ENCODE assay signal across 7 mouse cellular contexts in the genomic region with DNA sequence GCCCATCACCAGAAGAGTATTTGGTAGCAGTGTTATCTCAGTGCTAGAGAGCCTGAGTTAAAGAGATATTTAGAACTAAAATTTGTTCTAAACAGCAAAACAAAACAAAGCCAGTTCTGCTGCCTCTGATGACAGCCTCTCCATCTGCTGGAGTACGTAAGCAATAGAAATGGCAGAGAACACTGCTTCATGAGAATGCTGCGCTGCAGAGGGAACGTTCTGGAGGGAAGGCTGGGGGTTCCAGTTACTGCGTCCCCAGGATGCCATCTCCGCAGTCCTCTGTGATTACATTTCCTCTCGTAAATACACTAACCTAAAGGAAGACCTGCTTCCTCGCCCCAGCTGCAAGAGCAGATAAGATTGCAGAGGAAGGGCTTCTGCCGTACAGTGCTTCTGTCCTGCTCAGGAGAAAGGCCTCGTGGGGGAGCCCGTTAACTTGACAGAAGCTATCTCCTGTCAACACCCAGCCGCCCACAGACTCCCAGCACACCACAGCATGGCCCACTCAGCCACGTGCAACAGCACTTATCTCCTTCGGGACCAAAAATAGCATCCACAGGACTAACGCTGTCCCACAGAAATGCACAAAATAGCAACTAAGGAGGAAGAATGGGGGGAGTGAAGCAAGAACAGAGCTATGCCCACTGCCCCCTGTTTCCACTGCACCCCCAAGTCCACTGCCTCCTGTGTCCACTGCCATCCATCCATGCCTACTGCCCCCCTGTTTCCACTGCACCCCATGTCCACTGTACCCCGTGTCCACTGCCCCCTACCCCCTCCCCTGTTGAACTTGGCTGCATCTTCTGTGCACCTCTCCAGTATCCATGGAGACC. TPM values are rescaled to one million over a fixed set of nuclear protein-coding genes. Genes with fewer than 3 reads are reported as not detected.
DNase-seq lines count a peak whose midpoint lies in the region; ATAC-seq lines count a peak whose summit lies in the region.

No protein-coding gene starts in this region.

- peak; percentile 81 for ATAC-seq in common myeloid progenitor, adult 5-6 weeks (replicated peaks; ENCODE audit: low read depth, poor library complexity, severe bottlenecking)
- peak; percentile 86 for ATAC-seq in liver, embryonic 15.5 days (ENCODE audit: insufficient read depth)

- H3K4me2 ChIP-seq in liver, embryonic 15.5 days = peak overlapping the region; percentile 23; the same call in 1 of the 2 replicates

- H3K9me3 ChIP-seq in liver, embryonic 15.5 days (replicated peaks) = no peaks in the 10 kb centered on the region

- peaks cover 81% of the 10 kb centered on the region for H3K36me3 ChIP-seq in liver, embryonic 15.5 days (replicated peaks)

- 8% methylated on average over 15 of the region's 15 CpGs for WGBS in liver, embryonic 15.5 days (ENCODE audit: insufficient replicate concordance)

- H3K4me1 ChIP-seq in liver, embryonic 15.5 days (replicated peaks) = peaks cover 22% of the 10 kb centered on the region

- H3K4me3 ChIP-seq in liver, embryonic 15.5 days (replicated peaks) = no peak overlapping the region

- no peak overlapping the region for H3K27ac ChIP-seq in liver, embryonic 15.5 days (replicated peaks)

- H3K27me3 ChIP-seq in liver, embryonic 15.5 days = no peaks in the 10 kb centered on the region

- peak; percentile 23 for DNase-seq in MN1 (ENCODE audit: low spot score)
- DNase-seq in heart, postnatal 4 days = peak; percentile 72
- DNase-seq in thymus, postnatal 36 days = peak; percentile 74 to 84
- DNase-seq in retina, postnatal 1 day = no peak
- no peak for DNase-seq in urinary bladder, postnatal 14 days (ENCODE audit: low spot score)

- H3K9ac ChIP-seq in liver, embryonic 15.5 days = no peak overlapping the region

RNA-seq across cellular contexts. Expression of a gene that starts 28.3 kb away (rescaled TPM):
- total RNA-seq in common myeloid progenitor, adult 5-6 weeks (2017) = not detected in 2 replicates
- total RNA-seq in heart, postnatal 4 days (2021) = not detected
- 0.10 TPM in 1 of 2 replicates, not detected in the other for polyA plus RNA-seq in liver, embryonic 15.5 days (2015; fragmentation: Nextera tagmentation; extraction: Ambion mirVana)

RNA-seq across cellular contexts. Expression of a gene that starts 33.2 kb away (rescaled TPM):
- 26.2 and 30.1 TPM in 2 replicates for total RNA-seq in common myeloid progenitor, adult 5-6 weeks (2017)
- total RNA-seq in heart, postnatal 4 days (2021) = 1 to 10 TPM; 7.0 to 8.1 TPM
- polyA plus RNA-seq in liver, embryonic 15.5 days (2015; fragmentation: Nextera tagmentation; extraction: Ambion mirVana) = 8.6 and 8.7 TPM in 2 replicates

Comparison
In these comparisons a context has a peak if more than half of its experiments do, and no peak if none do; other contexts are left out.
1. DNase-seq: peak in MN1 (single experiment), heart, postnatal 4 days (single experiment) and thymus, postnatal 36 days (2 of 2); none in retina, postnatal 1 day (single experiment) and urinary bladder, postnatal 14 days (single experiment).